Mouse (Mus musculus): ENCODE results near the gene Erv3.
"Not testable (repeated sequence)": the region's sequence is repeated elsewhere in the genome, so short reads cannot be mapped to it uniquely, and the experiment has no call there.

Gene Erv3

GRCm38 (mm10) chr2:131863472-131863871 is 3.9 kb upstream of the Erv3 start:
- DNase-seq (ENCODE audit: low spot score) = no peak

DNA sequence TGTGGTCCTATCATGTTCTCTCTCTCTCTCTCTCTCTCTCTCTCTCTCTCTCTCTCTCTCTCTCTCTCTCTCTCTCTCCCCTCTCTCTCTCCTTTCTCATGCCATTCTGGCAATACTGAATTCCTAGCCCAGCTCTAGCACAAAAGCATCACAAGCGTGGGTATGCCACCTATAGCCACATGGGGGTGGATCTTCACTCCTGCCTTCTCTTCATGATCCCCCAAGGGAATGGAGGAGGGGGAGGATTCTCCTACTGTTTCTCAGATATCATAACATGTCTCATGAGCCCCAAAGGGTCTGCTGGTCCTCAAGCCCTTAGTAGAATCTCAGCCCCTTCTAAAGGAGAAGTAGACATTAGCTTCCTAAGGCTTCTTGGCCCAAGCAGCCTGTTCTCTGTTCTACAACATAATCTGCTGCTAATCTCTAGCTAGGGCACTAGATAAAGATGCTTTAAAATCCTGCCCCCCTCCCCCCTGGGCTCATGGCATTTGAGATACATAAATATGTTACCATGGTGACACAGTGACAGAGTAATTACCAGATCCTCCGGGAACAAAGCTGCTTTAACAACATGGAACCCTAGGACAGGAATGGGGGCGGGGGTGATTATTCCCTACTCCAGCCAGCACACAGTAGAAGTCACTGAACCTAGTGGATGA is 3.2 kb upstream of the Erv3 start:
- no peak for DNase-seq (ENCODE audit: low spot score)

DNA sequence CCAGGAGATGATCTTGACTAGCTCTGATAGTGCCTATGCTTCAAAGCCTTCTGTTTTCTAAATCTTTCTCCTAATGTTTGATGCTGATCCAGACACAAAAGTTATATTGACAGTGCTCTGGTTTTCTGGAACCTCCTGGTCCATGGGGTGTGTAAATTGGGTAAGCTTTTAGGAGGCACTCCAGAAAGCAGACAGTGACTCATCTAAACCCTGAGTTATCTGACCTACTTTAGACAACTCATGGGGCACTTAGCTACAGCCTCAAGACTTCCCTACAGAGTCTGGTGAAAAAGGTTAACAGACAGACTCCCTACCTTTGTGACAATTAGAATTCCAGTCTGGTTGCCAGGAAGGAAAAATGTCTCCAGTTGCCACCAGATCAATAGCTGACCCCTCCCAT is 1.7 kb downstream of the Erv3 start:
- no peak for DNase-seq (ENCODE audit: low spot score)

- DNase-seq (ENCODE audit: low spot score) = no peak
These were observed 5.8 kb downstream of the Erv3 start for GRCm38 (mm10) chr2:131853719-131854118.

DNA sequence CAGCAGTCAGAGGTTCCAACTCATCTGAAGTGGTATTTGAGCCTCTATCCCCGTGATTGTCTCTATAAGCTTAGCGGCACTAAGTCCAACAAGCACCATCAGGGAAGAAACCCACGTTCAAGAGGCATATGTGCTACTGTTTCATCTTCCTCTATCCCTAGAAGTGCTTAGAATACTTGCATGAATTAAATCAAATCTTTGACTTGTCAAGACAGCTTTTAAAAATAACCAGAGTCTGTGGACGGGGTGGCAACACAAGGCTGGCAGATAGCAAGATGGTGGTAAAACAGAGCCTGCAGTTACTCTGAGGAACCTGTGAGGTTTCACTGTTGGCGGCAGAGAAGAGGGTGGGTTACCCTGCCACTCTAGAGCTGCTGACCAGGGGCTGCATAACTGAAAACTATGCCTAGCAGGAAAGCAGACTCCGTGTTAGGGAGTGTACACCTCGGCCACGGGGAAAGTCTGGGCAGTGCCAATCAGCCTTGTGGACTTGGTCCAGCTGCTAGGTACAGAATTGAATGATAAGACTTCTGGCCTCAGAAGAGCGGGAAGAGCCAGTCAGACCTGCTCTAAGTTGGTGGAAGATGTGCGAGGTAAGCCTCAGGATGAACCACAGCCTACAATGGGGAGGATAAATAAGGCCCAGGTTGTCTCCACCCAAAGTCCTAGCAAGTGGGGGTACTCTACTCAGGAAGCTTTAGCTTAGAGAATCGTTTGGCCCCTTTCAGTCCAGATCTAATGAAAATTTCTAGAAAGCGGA is 8.0 kb downstream of the Erv3 start:
- no peak for DNase-seq (ENCODE audit: low spot score)

DNA sequence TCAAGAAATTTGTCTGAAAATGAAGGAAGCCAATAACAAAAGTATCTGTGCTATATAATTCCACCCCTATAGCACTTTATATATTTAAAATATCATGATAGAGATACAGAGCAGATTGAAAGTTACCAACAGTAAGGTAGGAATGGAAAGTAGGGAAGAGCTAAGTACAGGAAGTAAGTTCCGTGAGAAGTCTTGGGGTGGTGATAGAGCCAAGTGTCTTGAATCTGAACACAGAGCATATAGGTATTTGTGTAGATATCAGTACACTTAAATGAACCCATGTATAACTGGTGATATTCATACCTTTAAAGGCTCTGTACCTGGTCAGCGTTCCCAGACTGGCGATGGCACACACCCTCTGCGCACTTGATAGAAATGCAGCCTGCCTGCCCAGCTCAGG is 9.5 kb downstream of the Erv3 start:
- no peak for DNase-seq (ENCODE audit: low spot score)

DNA sequence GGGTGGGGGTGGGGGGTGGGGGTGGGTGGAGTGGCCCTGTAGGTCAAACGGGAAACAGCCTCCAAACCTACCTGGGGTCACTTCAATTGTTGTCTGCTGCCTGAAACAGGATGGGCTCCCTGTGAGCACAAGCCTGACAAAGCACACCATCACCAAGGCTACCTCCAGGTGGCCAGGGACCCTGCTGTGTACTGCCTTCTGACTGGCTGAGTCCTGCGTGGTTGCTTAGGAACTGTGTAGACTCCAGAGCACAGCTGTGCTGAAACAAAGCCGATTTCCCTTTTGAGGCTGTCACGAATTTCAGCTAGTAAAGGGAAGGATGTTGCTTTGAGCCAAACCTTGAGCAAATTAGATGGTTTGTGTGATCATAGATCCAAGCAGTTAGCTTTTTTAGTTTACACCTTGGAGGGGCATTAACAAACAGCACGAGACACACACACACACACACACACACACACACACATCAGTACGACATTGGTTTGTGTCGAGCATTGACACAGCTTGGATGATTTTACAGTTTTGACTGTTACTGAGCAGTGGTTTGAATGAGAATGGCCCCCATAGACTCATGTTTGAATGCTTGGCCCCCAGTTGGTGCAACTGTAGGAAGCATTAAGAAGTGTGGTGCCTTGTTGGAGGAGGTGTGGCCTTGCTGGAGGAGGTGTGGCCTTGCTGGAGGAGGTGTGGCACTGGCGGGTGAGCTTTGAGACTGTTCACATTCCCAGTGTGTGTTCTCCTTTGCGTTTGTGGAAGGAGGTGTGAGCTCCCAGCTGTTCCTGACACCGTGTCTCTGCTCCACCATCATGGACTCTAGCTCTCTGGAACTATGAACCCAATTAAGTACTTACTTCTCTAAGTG is 11.8 kb downstream of the Erv3 start:
- no peak for DNase-seq (ENCODE audit: low spot score)

- DNase-seq (ENCODE audit: low spot score) = no peak
These were observed 12.7 kb downstream of the Erv3 start for GRCm38 (mm10) chr2:131846811-131847210.

- DNase-seq (ENCODE audit: low spot score) = no peak
These were observed 13.3 kb downstream of the Erv3 start for GRCm38 (mm10) chr2:131846132-131846710.

DNA sequence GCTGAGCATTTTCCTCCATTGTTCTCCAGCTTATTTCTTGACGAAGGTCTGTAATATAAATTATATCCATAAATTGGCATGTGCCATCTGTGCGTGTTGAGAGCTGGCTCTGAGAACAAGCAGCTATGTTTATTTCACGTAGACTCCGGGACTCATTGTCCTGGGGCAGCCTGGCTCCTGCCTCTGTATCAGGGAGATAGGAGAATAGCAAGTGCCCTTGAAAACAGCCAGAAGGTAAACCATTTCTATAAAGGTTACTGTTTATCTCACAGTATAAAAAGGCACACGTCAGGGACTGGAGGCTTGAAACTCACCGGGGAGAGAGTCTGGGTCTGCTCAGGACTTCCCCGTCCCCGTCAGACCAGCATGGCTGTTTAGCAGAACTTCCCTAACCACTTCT is 13.9 kb downstream of the Erv3 start:
- no peak for DNase-seq (ENCODE audit: low spot score)

DNA sequence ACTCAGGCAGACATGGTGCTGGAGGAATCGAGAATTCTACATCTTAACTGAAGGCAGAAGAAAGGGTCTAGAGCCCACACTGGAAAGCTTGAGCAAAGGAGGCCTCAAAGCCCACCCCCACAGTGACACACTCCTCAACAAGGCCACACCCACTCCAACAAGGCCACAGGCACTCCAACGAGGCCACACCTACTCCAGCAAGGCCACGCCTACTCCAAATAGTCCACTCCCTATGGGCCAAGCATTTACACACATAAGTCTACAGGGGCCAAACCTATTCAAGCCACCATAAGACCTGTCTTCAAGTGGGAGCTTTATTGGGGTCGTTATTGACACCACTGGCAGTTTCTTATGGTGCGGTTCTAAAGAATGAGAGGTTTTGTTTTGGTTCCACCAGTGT is 17.0 kb downstream of the Erv3 start:
- no peak for DNase-seq (ENCODE audit: low spot score)

GRCm38 (mm10) chr2:131841321-131841693 is 18.2 kb downstream of the Erv3 start:
- no peak for DNase-seq (ENCODE audit: low spot score)

DNA sequence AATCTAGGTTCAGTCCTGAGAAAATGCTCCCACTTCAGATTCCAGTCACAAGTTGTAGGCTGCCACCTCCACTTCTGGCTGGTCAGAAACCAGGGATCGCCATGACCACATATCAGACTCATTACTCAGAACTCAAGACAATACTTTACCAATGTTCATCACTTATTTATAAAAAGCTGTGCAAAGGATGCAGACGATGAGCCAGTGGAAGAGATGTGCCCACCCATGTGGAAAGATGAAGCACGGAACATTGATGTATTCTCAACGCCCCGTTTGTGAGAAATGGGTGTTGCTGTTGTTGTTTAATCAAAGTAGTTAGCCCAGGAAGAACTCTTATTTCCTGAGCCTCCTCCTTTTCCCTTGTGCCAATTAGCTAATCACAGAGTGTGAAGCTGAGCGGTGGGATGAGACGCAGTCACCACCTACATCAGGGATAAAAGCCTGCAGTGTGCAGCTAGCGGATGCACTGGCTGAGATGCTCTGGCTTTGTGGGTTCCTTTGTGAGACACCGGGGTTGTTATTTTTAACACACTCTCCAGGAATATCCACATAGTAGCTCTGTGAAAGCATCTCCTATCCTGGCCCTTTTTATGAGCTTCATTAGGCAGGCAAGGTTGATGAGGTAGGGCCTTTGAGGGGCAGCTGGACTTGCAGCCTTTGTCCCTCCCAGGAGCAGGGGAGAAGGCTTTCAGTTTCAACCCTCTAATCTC is 18.8 kb downstream of the Erv3 start:
- no peak for DNase-seq (ENCODE audit: low spot score)

DNA sequence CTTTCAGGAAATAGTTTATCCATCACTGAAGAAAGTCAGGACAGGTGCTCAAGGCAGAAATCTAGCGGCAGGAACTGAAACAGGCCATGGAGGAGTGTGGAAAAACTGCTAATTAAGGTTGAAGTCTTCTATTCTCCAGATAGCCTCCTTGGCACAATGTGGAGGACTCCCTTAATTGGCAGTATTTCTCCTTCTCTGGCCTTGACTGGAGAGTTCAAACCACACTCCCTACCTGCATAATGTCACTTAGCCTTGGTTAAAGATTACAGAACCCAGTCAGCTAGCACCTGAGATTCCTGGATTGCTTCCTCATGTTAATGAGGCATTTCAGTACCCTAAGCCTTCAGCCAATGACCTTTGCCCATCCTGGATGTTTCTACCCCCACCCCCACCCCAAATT is 25.3 kb downstream of the Erv3 start:
- DNase-seq (ENCODE audit: low spot score) = no peak

DNA sequence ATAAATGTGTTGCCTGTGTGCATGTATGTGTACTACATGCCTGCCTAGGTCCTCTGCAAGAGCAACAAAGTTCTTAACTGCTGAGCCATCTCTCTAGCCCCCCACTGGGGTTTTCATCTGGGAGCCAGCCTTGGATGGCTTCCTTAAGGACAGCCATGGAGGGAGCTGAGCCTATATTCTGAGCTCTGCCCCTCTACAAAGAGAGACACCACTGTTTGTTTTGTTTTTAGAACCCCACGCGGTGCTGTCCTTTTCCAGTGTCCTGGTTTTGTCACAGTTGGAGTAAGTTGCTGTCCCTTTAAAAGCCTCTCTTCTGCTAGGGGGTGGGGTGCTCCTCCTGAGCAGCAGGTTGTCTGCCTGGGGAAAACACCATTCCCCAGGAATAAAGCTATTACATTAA is 27.7 kb downstream of the Erv3 start:
- DNase-seq (ENCODE audit: low spot score) = no peak

DNA sequence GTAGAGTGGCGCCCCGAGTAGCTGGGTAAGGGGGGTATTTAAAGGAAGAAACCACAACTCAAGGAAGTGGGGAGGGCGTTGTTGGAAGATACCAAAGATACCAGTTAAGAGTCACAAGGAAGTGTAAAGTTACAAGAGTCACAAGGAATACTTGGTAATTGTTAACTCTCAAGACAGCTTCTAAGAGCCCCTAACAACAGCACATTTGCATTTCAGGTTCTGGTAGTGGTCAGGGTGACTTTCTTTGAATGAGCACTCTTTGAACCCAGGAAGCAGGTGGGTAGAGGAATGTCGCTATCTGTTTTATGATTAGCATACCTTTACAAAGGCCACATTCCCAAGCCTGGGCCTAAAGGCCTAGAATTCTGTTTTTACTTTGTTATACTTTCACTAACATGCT is 28.6 kb downstream of the Erv3 start:
- DNase-seq (ENCODE audit: low spot score) = not testable (repeated sequence)

DNA sequence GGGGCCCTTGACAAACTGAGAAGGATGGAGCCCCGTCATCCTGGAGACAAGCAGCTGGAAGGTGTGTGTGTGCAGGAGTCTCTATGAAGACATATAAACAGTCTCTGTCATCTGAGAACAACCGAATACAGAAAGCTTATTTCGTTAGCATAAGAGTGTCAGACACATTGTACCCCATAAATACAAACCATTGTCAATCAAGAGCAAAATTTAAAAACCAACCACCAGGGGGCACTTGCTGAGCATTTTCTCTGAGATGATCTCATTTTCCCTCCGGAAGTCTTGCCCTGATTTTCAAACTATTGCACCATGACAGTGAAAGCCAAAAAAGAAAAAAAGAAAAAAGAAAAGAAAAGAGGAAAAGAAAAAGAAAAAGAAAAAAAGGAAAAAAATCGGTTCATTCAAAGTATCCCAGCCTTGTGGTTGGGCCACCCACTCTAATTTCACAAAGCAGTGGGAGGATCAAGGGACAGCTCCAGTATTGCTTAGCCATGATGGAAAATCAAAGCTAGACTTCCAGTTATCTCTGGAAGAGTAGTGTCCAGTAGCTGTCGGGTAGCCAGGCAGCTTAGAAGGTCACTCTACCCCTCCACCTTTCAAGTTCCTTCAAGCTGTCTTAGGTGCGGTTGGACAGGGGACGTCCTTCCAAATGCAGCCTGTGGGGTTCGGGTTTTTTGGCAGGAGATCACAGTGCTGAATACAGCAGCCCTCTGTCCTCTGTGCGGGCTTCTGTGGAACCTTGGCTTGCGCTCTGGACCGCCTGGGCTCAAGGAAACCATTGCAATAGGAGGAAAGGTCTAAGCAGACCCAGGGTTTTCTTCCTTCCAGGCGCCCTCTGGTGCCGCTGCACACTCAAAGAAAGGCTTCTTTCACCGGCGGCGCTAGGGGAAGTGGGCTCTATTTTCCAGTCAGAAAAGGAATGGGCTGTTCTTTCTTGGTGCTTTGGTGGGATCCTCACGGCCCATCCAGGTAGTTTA is 31.3 kb downstream of the Erv3 start:
- peak; percentile 51 for DNase-seq (ENCODE audit: low spot score)

GRCm38 (mm10) chr2:131827026-131827687 is 32.4 kb downstream of the Erv3 start:
- no peak for DNase-seq (ENCODE audit: low spot score)

- no peak for DNase-seq (ENCODE audit: low spot score)
These were observed 34.0 kb downstream of the Erv3 start for GRCm38 (mm10) chr2:131825498-131825897.

GRCm38 (mm10) chr2:131823931-131824330 is 35.6 kb downstream of the Erv3 start:
- DNase-seq (ENCODE audit: low spot score) = no peak
